Comparison of ENCODE assay signal across 28 mouse cellular contexts in genomic region chr9:53768486-53768885, GRCm38 (mm10). TPM values are rescaled to one million over a fixed set of nuclear protein-coding genes. Genes with fewer than 3 reads are reported as not detected.
DNase-seq lines count a peak whose midpoint lies in the region; ATAC-seq lines count a peak whose summit lies in the region.
"Had no signal": no experiment of that assay in that cellular context is flagged by ENCODE, and none has a peak within 500 bp of the region (broad histone marks: within the 10 kb centered on the region; RNA-seq: fewer than 3 reads in every experiment).

No protein-coding gene starts in this region.

- H3K4me2 ChIP-seq in hindbrain, embryonic 13.5 days: no peak overlapping the region
- H3K4me2 ChIP-seq: embryonic facial prominence, embryonic 13.5 days; embryonic facial prominence, embryonic 15.5 days; forebrain, embryonic 12.5 days had no signal

- no peaks in the 10 kb centered on the region for H3K36me3 ChIP-seq in hindbrain, embryonic 13.5 days
- H3K36me3 ChIP-seq: embryonic facial prominence, embryonic 13.5 days; embryonic facial prominence, embryonic 15.5 days; forebrain, embryonic 10.5 days; forebrain, embryonic 12.5 days; G1E had no signal

- DNase-seq in 3T3-L1 (ENCODE audit: low read depth, low spot score) (peak; percentile 3), ES-CJ7 (ENCODE audit: low read depth, low spot score) (peak; percentile 62), R1 (ENCODE audit: low read depth, low spot score) (peak; percentile 88)
- peak; percentile 7 for DNase-seq in CD4-positive helper T cell, adult 2 months (ENCODE audit: low read depth, low spot score)
- no peak for DNase-seq in cerebellum, adult 8-10 months
- DNase-seq in urinary bladder, adult 2 months (ENCODE audit: low spot score): no peak
- no peak for DNase-seq in thymus, postnatal 0 days (ENCODE audit: low spot score)
- DNase-seq: adrenal gland, adult 8-10 months; adrenal gland, postnatal 14 days; adrenal gland, postnatal 36 days; B cell, adult 2 months; cerebellum, adult 11-12 months; cerebellum, adult 2 months; cerebellum, adult 9-11 months; cerebellum, postnatal 14 days; cerebellum, postnatal 36 days; embryo, embryonic 11 days had no signal

- no peak overlapping the region for H3K4me3 ChIP-seq in hindbrain, embryonic 13.5 days
- H3K4me3 ChIP-seq: embryonic facial prominence, embryonic 13.5 days; embryonic facial prominence, embryonic 15.5 days; erythroblast, embryonic 14.5 days; forebrain, embryonic 10.5 days; forebrain, embryonic 12.5 days had no signal

- no peak overlapping the region for H3K9ac ChIP-seq in hindbrain, embryonic 13.5 days
- H3K9ac ChIP-seq: embryonic facial prominence, embryonic 13.5 days; embryonic facial prominence, embryonic 15.5 days; forebrain, embryonic 12.5 days had no signal

- no peak for ATAC-seq in hindbrain, embryonic 13.5 days (ENCODE audit: low FRiP score)
- ATAC-seq: activated CD4-positive, CD25-positive, alpha-beta regulatory T cell, adult 4 months; forebrain, embryonic 14.5 days; forebrain, embryonic 16.5 days; Patski had no signal

- no peaks in the 10 kb centered on the region for H3K9me3 ChIP-seq in hindbrain, embryonic 13.5 days
- H3K9me3 ChIP-seq: embryonic facial prominence, embryonic 13.5 days; embryonic facial prominence, embryonic 15.5 days; forebrain, embryonic 12.5 days; G1E had no signal

- H3K27me3 ChIP-seq in hindbrain, embryonic 13.5 days: peaks cover 33% of the 10 kb centered on the region

- WGBS in hindbrain, embryonic 13.5 days: 89% methylated on average over 5 of the region's 5 CpGs

- peaks cover 15% of the 10 kb centered on the region for H3K4me1 ChIP-seq in hindbrain, embryonic 13.5 days (replicated peaks)

- no peak overlapping the region for H3K27ac ChIP-seq in hindbrain, embryonic 13.5 days
- H3K27ac ChIP-seq: embryonic facial prominence, embryonic 13.5 days; embryonic facial prominence, embryonic 15.5 days; forebrain, embryonic 10.5 days; forebrain, embryonic 12.5 days had no signal

RNA-seq across cellular contexts. Expression of gene Slc35f2, which starts 2.9 kb away (rescaled TPM):
- polyA plus RNA-seq in urinary bladder, adult 2 months (2012; rRNA removed): 6.5 and 7.0 TPM in 2 replicates
- 8.8 and 9.4 TPM in 2 replicates for polyA plus RNA-seq in thymus, postnatal 0 days (2015; fragmentation: Nextera tagmentation; extraction: Ambion mirVana)
- polyA plus RNA-seq in hindbrain, embryonic 13.5 days (2015; fragmentation: Nextera tagmentation; extraction: Ambion mirVana): 9.3 and 9.6 TPM in 2 replicates
- polyA plus RNA-seq: erythroblast, embryonic 14.5 days; G1E had no signal

Comparison
In these comparisons a context has a peak if more than half of its experiments do, and no peak if none do; other contexts are left out.
1. DNase-seq: peak in 3T3-L1 (single experiment), CD4-positive helper T cell, adult 2 months (single experiment), ES-CJ7 (single experiment) and R1 (single experiment); none in cerebellum, adult 8-10 months (single experiment), urinary bladder, adult 2 months (single experiment) and thymus, postnatal 0 days (single experiment).